Mouse (Mus musculus): ENCODE measurements around the gene Yap1.
A peak's percentile ranks its signal among the peaks of the same experiment; 100 is the strongest.

The Yap1 gene

DNA sequence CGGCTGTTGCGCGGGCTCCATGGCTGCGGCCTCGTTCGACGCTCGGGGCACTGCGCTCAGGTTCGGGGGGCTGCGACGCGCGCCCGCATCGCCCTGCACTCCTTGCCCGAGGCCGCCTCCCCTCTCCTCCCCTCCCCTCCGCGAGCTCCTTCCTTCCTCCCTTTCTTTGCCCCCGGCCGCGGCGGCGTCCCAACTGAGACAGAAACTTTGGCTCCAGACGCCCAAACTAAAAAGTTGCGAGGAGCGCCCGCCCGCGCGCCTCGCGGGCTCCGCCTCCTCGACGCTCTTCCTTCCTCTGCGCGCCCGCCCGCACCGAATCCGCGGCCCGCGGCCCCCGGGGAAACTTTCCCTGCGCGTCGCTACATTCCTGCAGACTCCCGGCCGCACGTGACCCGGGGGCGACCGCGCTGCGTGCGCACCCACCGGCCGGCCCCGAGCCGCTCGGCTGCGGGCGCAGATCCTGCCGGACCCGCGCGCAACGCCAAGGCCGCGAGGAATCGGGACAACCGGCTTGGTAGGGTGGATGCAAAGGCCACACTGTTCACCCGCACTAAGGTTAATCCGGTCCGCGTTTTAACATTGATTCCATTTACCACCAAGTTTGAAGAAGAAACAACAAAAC is at the start of gene Yap1:
Yap1 (minus strand) TSS at position 227 of the 622 bp plus-strand sequence.
- DNase-seq (ENCODE audit: low read depth, low spot score): peak; percentile 72

DNA sequence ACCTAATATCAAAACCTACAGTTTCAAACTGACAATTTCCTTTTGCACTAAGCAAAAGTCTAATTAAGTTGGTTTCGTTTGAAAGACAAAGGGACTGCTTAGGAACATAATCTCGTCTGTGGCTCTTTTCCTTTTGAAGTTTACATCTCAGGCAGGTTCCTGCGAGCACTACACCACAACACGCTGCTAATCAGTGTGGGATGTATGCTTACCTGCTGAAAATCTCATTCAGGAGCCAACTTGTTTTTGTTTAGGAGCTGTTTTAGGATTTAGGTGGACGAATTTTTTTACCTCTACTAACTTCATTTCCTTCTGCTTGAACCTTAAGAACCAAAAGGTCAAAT is 38.6 kb upstream of the Yap1 start:
- DNase-seq (ENCODE audit: low read depth, low spot score): no peak

DNA sequence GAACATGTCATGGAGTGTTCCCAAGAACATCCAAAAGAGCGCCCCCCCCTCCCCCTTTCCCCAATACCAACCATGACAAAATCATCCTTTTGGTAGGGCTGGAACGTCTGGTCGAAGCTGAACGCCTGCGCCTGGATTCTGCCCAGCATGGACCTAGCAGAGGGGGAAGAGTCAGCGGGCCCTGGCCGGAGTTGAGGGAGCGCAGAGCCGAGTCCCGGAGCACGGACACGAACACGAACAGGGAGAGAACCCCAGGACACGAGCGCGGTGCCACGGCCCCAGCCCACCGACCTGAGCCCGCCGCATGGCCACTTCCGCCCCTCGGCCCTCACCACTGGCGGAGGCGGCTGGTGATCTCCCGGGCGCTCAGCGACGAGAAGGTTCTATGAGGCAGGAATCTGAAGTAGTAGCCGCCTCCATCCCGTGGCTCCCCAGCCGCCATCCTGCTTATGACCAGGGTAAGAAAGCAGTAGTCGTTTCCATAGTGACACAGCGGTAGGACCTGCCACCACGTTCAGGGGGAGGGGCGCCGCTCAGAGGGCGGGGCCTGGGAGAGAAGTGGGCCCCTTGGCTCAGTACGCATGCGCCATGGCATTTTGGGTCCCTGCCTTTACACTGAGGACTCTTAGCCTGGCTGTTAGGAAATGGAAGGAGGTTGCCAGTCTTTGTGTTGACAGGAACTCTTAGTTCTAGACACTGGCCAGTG is 38.1 kb upstream of the Yap1 start, which contains the start of gene Cfap300:
Cfap300 (minus strand) TSS at position 486 of the 706 bp plus-strand sequence.
- DNase-seq (ENCODE audit: low read depth, low spot score): peak; percentile 91

DNA sequence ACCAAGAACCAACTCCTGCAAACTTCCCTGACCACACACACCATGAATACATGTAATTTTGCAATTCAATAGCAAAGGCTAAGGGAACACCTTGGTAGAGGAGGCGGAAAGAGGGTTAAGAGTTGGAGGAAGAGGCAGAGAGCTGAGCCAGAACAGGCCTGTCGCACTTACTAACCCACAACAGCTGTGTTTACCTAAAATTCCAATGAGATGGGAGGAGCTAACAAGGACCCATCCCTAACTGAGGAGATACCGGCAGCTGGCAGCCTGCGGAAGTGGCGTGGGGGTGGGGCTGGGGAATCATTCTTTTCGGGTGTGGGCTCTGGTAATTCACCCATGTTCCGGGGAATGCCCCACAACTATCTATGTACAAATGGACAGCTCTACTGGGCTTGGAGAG is 31.1 kb upstream of the Yap1 start:
- no peak for DNase-seq (ENCODE audit: low read depth, low spot score)

DNA sequence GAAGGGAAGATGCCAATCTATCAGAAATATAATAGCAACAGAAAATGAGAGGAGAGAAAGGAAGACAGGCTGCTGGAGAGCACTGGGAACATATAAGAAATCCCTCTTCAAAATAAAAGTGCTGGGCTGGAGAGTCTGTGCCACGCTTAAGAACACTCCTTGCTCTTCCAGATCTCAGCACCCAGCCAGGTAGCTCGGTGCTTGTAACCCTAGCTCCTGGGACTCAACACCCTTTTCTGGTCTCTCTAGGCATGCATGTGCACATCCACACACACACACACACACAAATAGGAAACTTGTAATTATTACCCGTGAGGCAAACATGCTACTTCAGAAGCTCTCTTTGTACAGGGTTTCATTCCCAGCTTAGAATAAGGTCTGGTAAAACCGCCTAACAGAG is 30.7 kb upstream of the Yap1 start:
- no peak for DNase-seq (ENCODE audit: low read depth, low spot score)

DNA sequence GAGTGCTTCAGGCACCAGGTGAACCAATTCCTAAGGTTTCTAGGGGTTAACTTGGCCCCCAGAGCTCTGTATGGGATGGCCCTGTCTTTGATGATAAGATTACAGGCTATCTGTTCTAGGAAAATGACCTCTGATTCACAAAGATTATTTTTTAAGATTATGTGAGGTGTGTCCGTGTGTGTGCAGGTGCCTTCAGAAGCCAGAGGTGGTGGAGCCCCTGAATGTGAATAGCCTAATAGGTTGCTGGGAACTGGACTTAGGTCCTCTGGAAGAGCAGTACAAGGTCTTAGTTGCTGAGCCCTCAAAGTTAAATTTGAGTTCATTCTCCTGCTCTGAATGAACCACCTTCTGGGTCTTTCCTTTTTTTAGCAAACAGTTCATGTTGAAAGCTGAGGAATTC is 29.7 kb upstream of the Yap1 start:
- DNase-seq (ENCODE audit: low read depth, low spot score): no peak

DNA sequence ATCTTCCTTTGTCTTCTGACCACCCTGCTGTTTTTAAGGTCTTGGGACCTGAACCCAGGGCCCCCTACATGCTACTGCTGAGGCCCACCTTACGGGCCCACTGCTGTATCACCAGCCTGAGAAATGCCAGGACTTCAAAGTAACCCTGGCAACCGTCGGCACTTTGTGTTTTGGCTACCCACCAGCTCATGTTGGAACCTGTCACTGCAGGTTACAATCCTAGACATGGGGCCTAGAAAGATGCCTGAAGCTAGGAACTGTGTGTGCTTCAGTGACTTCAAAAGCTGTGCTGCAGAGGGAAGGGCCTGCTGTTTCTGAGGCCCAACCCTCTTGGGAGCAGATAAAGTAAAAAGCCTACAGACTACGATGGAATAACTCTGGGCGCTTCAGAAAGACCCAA is 28.5 kb upstream of the Yap1 start:
- DNase-seq (ENCODE audit: low read depth, low spot score): no peak

DNA sequence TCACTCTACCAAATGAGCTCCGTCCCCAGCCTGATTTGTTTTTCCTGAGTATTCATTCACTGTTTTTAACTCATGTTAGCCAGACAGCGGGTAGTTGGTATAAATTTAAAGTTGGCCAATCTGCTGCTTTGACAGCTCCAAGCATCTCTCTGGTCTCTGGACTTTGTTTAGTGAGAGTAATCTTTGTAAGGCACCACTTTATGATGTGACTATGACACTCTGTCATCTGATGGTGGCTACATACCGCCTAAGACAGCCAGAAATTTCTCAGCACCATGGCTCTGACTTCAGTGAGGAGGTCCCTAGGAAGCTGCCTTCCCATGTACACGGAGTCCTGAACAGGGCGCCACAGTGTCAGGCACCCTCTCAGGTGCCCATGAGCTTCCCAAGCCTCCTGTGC is 14.2 kb upstream of the Yap1 start:
- no peak for DNase-seq (ENCODE audit: low read depth, low spot score)

DNA sequence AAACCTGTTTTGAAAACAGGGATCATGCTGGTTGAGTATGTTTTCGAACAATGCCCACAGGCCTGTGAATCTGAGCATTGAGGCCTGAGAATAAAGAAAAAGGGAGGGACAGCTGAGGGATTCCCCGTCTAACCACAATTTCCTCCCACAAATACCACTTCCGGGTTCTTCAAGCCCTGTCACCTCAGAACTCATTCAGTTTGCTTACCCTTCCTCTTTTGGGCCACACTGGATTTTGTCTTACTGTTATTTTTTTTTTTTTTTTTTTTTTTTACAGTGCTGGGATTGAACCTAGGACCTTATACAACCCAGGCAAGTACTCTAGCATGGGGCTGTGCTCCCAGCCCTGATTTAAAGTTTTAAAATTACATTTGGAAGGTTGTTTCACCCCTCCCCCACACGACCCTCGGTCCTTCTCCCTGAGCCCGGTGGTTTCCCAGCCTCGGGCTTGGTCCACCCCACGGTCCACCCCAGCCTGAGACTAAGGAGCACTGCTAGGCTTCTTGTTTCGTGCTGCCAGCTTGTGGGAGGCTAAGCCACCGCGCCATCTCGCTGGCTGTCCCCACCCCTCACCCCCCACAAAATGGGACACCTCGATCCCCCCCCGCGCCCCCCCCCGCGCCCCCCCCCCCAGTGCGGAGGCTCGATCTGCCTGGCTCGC is 13.0 kb upstream of the Yap1 start:
- DNase-seq (ENCODE audit: low read depth, low spot score): peak; percentile 84

DNA sequence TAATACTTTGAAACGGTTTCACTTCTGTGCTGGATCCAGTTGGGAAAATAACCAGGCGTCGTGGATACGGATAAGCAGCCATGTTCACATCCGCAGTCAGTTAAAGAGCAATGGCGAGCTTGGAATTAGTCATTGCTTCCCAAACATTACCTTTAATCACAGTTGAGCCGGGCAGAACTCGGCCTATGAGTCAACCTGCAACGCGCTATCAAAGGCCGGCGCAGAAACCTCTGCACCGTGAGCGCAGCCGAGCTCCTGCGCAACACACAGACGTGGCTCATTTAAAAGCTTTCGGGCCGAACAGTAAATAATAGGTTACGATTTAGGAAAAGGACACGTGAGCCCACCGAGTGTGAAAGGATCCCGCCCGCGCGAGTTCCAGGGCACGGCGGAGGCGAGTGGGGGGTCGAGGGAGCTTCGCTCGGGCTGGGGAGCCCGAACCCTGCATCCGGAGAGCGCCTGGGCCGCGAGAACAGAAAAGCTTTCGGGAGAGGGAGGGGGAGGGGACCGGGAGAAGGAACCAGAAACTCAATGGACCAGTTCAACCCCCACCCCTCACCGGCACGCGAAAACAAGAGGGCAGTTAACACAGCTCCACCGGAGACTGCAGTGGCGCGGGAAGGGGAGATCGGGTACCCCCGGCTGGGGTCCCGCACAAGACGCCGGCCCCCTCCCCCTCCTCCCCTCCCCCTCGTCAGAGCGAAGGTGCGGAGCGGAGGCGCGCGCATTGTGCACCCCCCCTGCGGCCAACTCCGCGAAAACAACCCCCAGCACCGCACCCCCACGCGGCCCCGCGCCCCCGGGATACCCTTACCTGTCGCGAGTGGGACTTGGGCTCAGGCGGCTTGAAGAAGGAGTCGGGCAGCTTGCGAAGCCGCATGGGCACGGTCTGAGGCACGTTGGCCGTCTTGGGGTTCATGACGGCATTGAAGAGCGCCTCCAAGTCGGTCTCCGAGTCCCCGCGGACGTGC is 810 bp downstream of the Yap1 start:
- DNase-seq (ENCODE audit: low read depth, low spot score): peak; percentile 13

DNA sequence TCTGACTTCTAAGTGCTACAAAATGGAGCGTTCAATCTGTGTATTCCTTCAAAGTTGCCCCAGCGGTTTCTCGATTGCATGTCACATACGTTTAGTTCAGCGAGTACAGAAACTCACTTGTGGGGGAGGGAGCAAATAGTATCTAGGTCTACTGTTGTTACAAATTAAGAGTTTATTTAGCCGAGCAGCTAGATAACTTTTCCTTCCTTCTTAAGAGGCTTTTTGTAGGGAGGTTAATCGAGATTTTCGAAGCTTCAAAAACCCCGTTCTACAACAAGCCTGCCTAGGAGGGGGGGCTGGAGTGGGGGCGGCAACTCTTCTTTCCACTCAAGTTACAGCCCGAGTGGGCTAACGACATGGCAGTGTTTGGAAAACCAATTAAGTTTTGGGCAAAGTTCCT is 1.6 kb downstream of the Yap1 start:
- DNase-seq (ENCODE audit: low read depth, low spot score): no peak

DNA sequence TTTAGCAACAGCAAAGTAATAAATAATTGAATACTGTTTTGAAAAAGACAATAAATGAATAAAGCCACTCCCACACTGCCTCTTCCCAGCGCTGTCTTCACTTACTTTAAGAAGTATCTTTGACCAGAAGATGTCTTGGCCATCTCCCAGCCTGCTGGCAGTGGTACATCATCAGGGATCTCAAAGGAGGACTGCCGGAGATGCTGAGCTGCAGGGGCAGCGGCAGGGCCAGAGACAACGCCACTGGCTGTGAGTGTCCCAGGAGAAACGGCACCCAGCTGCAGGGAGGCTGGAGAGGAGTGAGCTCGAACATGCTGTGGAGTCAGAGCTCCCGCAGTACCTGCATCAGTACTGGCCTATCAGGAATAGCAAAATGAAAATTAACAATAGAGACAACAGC is 3.0 kb downstream of the Yap1 start:
- no peak for DNase-seq (ENCODE audit: low read depth, low spot score)

DNA sequence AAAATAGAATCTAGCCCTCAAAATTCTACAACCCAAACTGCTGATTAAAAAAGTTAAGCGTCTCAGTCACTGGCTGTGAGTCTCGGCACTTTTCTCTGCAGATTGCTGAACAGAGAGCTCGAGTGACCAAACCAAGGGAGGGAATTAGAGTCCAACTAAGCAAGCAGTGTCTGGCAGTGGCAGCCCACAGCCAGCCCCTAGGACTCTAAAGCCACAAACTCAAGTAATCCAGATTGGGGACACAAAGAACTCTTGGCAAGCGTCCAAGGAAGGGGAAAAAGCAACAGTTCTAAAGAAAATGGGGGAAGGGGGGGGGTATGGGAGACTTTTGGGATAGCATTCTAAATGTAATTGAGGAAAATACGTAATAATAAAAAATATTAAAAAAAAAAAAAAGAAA is 10.1 kb downstream of the Yap1 start:
- no peak for DNase-seq (ENCODE audit: low read depth, low spot score)

DNA sequence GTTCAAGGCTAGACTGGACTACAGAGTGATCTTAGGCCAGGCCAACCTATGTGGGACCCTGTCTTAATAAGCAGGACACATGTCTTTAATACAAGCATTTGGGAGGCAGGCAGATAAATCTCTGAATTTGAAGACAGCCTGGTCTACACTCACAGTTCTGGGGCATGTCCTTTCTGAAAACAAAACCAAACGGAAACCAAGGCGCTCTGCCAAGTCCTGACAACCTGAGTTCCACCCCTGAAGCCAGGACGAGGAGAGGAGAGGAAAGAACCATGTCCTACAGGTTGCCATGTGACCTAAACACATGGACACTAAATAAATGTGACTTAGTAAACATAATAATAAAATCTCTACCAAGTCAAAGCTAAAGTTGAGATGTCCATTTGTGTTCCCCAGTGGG is 11.7 kb downstream of the Yap1 start:
- DNase-seq (ENCODE audit: low read depth, low spot score): no peak

DNA sequence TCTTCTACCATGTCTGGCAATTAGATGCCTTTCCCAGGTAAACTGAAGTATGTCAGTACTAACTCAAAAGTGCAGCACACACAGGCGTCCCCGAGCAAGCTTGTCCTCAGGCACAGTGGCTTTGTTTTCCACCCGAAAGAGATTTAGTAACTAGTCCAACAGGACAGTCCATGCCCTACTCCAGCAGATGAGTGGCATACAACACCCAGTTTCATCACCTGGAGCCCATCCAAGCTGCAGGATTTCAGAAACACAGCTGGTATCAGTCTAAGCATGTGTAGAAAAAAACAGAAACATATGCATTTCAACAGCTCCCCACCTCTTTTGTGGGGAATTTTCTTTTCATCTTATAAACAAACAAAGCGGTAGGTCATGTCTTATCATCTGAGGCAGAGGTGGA is 13.5 kb downstream of the Yap1 start:
- no peak for DNase-seq (ENCODE audit: low read depth, low spot score)

DNA sequence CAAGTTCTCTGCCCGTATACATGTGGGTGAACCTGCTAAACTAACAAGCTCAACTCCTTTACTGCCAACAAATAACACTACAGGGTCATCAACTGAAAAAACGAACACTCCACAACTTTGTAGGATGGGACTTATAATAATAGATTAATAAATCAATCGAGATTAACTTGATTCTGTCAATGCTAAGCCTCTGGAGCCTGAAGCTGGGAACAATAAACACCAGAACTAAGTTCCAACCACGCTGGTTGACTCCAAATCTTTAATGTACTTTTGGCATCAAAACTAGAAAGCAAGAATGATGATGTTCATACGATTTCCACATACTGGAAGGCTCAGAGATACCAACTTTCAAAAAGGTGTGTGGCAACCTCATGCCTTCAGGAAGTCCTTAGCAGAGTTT is 17.3 kb downstream of the Yap1 start:
- no peak for DNase-seq (ENCODE audit: low read depth, low spot score)

DNA sequence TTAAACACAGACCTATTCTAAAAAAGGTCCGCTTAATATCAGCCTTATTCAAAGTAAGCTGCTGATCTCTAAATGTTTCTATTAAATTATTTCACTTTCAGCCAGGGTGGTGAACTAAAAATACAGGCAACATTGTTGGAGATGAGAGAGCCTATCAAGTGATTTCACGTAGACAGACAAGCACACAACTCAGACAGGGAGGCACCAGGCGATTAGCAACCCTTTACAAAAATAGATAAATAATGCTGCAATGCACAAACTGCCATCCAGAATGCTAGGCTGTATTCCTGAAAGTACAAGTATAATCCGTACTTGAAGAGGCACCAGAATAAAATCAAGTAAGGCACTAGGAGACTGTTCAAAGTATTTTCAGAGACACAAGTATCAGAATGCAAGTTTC is 20.1 kb downstream of the Yap1 start:
- no peak for DNase-seq (ENCODE audit: low read depth, low spot score)

DNA sequence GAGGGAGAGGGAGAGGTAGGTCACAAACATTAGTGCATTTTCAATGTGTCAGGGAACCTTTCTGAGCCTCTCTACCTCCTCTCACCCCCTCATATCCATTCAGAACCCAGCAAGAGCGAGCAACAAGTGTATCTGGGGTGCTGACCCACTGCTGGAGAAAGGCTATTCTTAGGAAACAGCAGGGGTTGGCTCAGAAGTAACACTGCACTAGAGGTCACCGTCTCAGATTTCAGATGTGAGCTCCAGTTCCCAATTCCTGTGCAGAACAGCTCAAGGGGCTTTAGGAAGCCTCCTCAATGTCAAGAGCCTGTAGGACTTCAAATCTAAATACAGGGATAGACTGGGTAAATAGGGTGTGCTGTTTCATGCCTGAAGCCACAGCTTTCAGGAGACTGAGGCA is 20.7 kb downstream of the Yap1 start:
- no peak for DNase-seq (ENCODE audit: low read depth, low spot score)

DNA sequence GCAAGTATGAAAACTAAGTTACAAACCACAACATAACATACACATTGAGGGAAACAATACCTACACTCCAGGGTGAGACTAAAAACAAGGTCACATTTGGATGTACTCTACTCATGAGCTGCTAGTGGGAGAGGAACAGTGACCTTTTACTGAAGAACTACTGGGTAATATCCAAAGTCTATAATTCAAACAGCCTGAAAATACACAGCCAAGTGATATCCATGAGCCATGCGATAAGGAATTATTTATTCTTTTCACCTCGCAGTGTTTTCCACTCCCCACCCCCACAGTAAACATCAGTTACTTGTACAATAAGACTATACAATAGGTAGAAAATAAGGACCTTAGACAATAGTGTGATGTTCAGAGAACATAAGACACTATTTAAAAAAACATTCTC is 24.2 kb downstream of the Yap1 start:
- no peak for DNase-seq (ENCODE audit: low read depth, low spot score)

DNA sequence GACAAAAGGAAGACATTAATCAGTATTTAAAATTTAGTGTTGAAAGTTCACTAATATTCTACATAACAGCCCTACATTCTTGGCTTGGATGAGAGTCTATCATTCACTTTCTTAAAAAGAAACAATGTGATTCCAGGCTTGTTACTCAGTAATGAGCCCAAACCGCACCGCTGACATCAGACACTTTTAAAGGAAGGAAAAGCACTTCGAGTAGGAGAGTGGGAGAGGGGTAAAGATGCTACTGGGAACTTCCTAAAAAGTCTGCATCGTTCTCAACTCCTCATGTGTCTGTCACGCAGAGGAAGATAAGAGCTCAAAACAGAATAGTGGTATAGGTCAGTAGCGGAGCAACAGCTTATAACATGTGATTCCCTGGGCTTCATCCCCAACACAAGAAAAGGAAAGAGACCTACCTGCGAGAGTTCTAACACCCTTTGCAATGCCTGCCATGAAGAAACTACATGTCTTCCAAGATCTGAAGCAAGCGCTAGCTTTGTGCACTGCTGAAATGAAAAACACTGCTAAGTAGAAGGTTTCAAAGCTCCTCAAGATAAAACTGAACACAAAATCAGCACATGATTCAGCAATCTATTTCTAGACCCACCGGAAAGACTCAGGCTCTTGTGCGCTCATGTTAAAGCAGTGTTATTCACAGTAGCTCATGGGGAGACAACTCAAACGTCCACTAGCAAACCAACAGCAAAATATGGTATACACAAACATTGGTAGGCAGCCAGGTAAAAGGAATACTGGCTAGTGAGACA is 25.1 kb downstream of the Yap1 start:
- DNase-seq (ENCODE audit: low read depth, low spot score): no peak

DNA sequence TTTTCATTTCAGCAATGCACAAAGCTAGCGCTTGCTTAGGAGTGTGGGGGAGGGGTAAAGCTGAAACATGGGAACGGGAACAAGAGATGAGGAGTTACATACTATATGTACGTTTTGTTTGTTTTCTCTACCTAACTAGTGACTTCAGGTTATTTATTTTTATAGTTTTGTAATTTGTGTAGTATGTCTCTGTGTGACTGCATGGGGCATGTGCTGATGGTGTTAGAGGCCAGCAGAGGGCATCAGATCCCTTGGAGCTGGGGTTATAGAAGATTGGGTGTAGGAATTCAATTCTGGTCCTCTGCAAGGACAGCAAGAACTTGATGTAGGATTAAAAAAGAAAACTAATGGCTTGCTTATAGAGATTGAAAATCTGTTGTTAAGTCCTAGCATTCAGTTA is 25.9 kb downstream of the Yap1 start:
- no peak for DNase-seq (ENCODE audit: low read depth, low spot score)

All from CD4-positive helper T cell, adult 2 months (primary cell).